Mouse (Mus musculus) lung, embryonic 14.5 days (tissue): ENCODE measurements around the gene Smim8. TPM values are rescaled to one million over a fixed set of nuclear protein-coding genes. Genes with fewer than 3 reads are reported as not detected.

Experiments used
- ATAC-seq: fragments of 200-750 bp; cut with Nextera tagmentation; 2 replicates; pipeline ENCODE4 v1.8.0; 2017; ENCODE audit warnings: mild to moderate bottlenecking, moderate TSS enrichment, moderate library complexity; ENCODE audit not compliant: insufficient read depth
- DNase-seq: peaks from one replicate; pipeline ENCODE4 v3.0.0-alpha.2; 2015
- H3K27ac ChIP-seq: fragments of 300-500 bp; sonication (generic); 2 replicates; pipeline ENCODE4 v1.5.1; 2014; ENCODE audit warnings: low read depth, mild to moderate bottlenecking, moderate library complexity
- H3K27me3 ChIP-seq: fragments of 300-500 bp; sonication (generic); 2 replicates; pipeline ENCODE4 v1.6.1; 2014; ENCODE audit warnings: low read length, control low read depth; ENCODE audit not compliant: insufficient read depth
- H3K36me3 ChIP-seq: fragments of 300-500 bp; sonication (generic); 2 replicates; pipeline ENCODE4 v1.6.1; 2014; ENCODE audit warnings: control low read depth; ENCODE audit not compliant: insufficient read depth
- H3K4me1 ChIP-seq: fragments of 300-500 bp; sonication (generic); 2 replicates; pipeline ENCODE4 v1.6.1; 2014; ENCODE audit warnings: antibody characterized with exemption, control low read depth; ENCODE audit not compliant: insufficient read depth
- H3K4me2 ChIP-seq: fragments of 300-500 bp; sonication (generic); 2 replicates; pipeline ENCODE4 v1.6.1; 2014; ENCODE audit warnings: mild to moderate bottlenecking
- H3K4me3 ChIP-seq: fragments of 300-500 bp; sonication (generic); 2 replicates; pipeline ENCODE4 v1.5.1; 2014; ENCODE audit warnings: low read depth, low read length
- H3K9ac ChIP-seq: fragments of 300-500 bp; sonication (generic); 2 replicates; pipeline ENCODE4 v1.6.1; 2014
- H3K9me3 ChIP-seq: fragments of 300-500 bp; sonication (generic); 2 replicates; pipeline ENCODE4 v1.6.1; 2016; ENCODE audit warnings: low read depth, low read length, control low read depth
- CTCF ChIP-seq: IDR thresholded peaks from 2 replicates; pipeline ENCODE4 v1.5.1; 2016; ENCODE audit warnings: antibody characterized with exemption, low read depth
- WGBS: fragments of 180-500 bp; shearing (Covaris S2); extraction: QIAGEN DNeasy Blood & Tissue Kit; methylation state at CpG from one replicate; pipeline ENCODE4 v1.1.7; 2014; 5-methylcytosine and 5-hydroxymethylcytosine counted together
- polyA plus RNA-seq: library from polyadenylated mRNA; unstranded; fragments of >200 nt; fragmentation: Nextera tagmentation; extraction: Ambion mirVana; gene quantifications from 2 replicates; pipeline ENCODE4 v1.2.1, GENCODE M21; 2014

The Smim8 gene
- polyA plus RNA-seq, 1 experiment from 2014 or later, result 42.6 TPM

DNA sequence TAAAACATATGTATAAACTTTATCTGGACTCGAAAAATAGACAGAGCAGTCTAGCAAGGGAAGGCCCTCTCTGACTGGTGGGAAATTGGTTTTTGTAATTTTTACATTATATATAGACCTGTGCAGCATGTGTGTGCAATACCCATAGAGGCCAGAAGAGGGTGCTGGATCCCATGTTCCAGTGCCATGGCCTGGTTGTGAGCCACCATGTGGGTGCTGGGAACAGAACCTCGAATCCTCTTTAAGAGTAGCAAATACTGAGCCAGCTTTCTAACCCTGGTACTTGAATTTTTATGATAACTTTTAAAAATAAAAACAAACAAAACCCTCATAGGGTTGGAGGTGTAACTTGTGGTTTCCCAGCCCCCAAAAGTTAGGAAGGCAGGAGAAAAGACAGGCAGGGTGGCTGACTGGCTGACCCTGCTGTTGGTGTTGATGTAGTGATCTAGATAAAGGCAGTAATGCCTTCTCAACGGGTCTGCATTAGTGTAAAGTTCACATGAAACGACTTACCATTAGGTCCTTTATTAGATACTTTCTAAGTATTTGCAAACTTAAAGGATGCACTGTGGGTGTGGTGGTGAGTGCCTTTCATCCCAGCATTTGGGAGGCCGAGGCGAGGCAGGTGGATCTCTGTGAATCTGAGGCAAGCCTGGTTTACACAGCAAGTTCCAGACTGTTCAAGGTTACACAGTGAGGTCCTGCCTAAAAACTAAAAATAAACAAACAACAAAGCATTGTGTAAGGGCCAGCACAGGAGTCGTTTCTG is 57.9 kb downstream of the Smim8 start:
- H3K4me1 ChIP-seq, result no peaks in the 10 kb centered on the region
- 0 out of 2 replicates have a peak, but pooled peaks cover 4% of the 10 kb centered on the region for H3K9me3 ChIP-seq
- WGBS, result 86% methylated on average over 7 of the region's 7 CpGs
- 0 out of 2 replicates have a peak, but pooled peaks have one; percentile 12 for TF ChIP-seq CTCF
- ATAC-seq (no peak), DNase-seq (no peak)
- H3K4me2 ChIP-seq, result no peak overlapping the region
- H3K4me3 ChIP-seq, result no peak overlapping the region
- no peak overlapping the region for H3K9ac ChIP-seq
- no peaks in the 10 kb centered on the region for H3K27me3 ChIP-seq
- no peaks in the 10 kb centered on the region for H3K36me3 ChIP-seq
- no peak overlapping the region for H3K27ac ChIP-seq

DNA sequence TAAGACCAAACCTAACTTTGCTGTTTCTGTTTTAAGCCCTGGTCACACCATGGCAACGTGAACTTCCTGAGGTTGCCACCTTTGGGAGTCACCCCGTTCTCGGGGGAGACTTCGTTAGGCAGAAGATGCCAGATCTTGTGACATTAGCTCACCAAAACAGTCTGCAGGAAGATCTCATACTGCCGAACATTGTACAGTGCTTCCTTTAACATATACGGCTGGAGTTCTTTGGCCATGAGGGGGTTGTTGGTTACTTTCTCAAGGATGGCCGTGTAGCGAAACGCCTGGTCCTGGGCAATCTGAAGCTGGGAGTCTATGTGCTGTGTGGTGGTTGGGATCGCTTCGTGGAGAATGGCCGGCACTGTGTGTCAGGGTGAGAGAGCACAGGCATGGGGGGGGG is 58.8 kb downstream of the Smim8 start:
- no peak for DNase-seq

More for the DNA sequence above, 58.8 kb downstream of the Smim8 start:
- H3K27me3 ChIP-seq, result no peaks in the 10 kb centered on the region
- H3K27ac ChIP-seq, result no peak overlapping the region
- no peak overlapping the region for H3K9ac ChIP-seq
- no peak for TF ChIP-seq CTCF
- H3K9me3 ChIP-seq, result 0 out of 2 replicates have a peak, but pooled peaks cover 4% of the 10 kb centered on the region
- H3K4me2 ChIP-seq, result no peak overlapping the region
- no peaks in the 10 kb centered on the region for H3K36me3 ChIP-seq
- ATAC-seq, result no peak
- 96% methylated on average over 12 of the region's 12 CpGs for WGBS
- H3K4me3 ChIP-seq, result no peak overlapping the region
- no peaks in the 10 kb centered on the region for H3K4me1 ChIP-seq

Other genes with a start within 250 kb of the Smim8 start
- gene Akirin2, start 227.5 kb downstream of the Smim8 start, polyA plus RNA-seq, result 56.1 and 60.0 TPM in 2 replicates
- gene Orc3, start 163.5 kb downstream of the Smim8 start, polyA plus RNA-seq, result 105 and 108 TPM in 2 replicates
- 57.5 and 61.8 TPM in 2 replicates for gene Rars2, start 163.5 kb downstream of the Smim8 start, polyA plus RNA-seq
- 52.5 and 59.4 TPM in 2 replicates for gene Slc35a1, start 91.0 kb downstream of the Smim8 start, polyA plus RNA-seq
- 0.16 and 1.5 TPM in 2 replicates for gene Cfap206, start 48.2 kb downstream of the Smim8 start, polyA plus RNA-seq
- gene Gm136, start 22.2 kb downstream of the Smim8 start, polyA plus RNA-seq, result not detected in 2 replicates
- gene Zfp292, start 104.5 kb upstream of the Smim8 start, polyA plus RNA-seq, result 24.5 and 24.7 TPM in 2 replicates
- not detected in 2 replicates for gene Cga, start 115.4 kb upstream of the Smim8 start, polyA plus RNA-seq